Mouse (Mus musculus) layer of hippocampus, postnatal 25 days (tissue): ENCODE results near the gene Pacsin3. TPM values are rescaled to one million over a fixed set of nuclear protein-coding genes. Genes with fewer than 3 reads are reported as not detected.

Experiments used
- DNase-seq, 2 experiments: peaks; one replicate each; pipeline ENCODE4 v3.0.0; 2022; ENCODE audit warnings: mixed read lengths in 2 of 2, low spot score in 1 of 2; ENCODE audit errors: extremely low spot score in 1 of 2
- total RNA-seq, 2 experiments: library from RNA; stranded (reverse); gene quantifications; 2 replicates each; pipeline ENCODE4 v1.2.3; 2021

Pacsin3 gene
- total RNA-seq, 2 experiments from 2014 or later, result 25.9 to 30.6 TPM

DNA sequence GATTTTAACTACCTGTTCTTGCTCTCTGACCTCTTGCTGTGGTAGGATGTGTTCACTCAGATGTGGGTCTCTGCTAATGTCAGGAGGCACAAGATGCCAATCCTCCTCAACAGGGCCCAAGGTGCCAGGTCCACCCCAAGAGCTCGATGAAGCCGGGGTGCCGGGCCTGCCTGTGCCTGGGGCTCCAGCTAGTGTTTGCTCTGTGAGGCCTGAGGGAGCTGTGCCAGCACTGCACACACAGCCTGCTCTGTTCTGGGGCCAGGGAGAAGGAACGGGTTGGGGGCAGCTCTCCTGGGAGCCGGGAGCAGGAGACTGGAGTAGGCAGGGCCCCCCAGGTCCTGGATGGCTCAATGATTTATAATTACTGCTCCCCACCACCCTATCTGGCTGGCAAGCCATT, 2.3 kb downstream of the Pacsin3 start:
- DNase-seq, result no peak

DNA sequence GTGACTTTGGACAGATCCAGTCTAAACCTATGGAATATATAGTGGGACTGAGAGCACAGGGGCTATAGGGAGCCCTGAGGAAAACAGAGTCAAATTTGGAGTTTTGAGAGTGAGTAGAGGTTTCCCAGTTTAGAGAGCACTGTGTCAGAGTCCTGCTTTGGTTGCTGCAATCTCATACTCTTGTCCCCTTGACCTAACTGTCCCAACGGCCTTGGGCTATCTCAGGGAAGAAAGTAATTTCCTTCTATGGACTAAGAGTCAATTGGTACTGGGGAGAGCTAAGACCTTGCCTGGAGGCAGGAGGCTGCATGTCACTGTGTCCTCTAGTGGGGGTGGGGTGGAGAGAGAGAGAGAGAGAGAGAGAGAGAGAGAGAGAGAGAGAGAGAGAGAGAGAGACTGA, 3.1 kb downstream of the Pacsin3 start:
- no peak for DNase-seq

DNA sequence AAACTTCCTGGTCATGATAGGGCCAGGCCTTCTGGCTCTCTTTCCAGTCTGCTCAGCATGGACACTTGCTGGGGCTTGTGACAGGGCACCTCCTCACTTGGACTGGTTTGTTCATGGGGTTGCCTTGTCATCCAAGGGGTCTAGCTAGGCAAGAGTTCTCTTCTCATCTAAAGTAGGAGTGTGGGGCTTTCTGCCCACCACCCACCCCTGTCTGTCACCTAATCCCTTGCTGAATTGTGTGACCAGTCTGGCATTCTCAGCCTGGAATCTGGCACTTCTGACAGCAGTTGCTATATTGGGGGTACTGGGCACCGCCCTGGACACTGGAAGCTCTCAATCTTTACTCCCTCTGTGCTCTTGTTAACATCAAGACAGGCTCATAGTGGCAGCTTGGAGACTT, 3.7 kb downstream of the Pacsin3 start:
- no peak for DNase-seq

DNA sequence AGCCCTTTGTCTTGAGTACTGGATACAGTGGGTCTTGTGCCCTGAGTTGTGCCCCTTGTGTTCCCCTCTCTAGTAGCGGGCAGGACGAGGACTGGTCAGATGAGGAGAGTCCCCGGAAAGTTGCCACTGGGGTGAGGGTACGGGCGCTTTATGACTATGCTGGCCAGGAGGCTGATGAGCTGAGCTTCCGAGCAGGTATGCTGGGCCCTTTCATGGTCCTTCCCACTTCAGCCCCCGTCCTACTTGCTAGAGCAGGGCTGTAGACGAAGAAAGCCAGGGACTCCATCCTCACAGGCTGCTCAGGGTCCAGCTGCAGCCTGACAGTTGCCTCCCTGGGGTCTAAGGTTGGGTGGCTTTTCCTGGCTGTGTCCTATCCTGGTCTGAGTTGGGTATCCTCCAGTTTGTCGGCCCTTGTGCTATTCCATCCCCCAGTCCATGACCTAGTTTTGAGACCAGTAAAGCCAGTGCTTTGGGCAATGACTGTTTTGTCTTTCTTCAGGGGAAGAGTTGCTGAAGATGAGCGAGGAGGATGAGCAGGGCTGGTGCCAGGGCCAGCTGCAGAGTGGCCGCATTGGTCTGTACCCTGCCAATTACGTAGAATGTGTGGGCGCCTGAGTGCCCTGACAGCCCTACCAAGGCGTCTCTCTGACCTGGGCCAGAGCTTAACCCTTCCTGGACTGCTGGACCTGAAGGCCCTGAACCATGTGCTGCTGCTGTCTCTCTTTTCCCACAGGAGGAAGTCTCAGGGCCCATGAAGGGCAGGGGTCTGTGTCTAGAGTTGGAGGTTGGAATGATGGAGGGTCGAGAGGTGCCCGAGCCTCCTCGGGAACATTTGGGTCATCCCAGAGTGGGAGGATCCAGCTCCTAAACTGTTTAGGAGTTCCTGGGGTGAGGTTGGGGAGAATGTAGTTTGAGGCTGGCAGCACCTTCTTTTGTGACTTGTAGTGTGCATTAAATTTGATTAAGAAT, 8.2 kb downstream of the Pacsin3 start:
- DNase-seq, result no peak

DNA sequence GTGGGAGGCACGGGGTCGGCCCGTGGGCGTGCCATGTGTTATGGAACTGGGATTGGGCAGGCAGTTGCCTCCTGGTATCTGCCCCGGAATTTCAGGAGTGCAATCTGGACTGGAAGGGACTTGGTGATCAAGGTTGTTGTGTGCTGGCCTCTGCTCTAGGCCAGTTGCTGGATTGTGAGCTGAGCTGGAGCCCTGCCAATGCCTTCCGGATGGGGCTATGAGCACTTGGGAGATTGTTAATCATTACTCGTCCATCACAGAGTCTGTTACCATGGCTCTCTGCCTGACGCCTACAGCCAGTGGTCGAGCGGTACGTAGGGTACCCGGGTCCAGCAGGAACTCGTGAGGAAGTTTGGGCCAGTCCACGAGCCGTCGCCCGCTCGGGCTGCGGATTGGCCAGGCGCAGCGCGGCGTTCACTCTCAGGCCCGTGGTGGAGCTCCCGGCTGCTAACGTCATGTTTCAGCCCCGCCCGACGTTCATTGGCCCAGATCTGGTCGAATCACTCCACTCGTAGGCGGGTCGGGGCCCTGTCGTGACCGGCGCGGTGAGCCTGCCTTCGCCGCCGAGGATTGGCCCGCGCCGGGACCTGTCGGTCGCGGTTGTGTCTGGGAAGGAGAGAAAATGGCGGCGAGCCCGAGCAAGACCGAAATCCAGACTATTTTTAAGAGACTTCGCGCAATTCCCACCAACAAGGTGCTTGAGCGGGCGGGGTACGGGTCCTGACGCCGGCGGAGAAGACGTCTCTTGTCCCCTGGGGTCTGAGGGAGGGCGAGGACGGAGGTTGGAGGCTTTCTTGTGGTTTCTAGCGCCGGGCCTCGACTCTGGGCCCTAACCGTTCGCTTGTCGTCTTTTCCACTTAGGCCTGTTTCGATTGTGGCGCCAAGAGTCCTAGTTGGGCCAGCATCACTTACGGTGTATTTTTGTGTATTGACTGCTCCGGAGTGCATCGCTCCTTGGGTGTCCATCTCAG, 9.2 kb downstream of the Pacsin3 start, which contains the start of gene Arfgap2:
TSS of gene Arfgap2 (plus strand) at position 264 of the 971 bp plus-strand sequence.
- peak; percentile 87 to 95 for DNase-seq

DNA sequence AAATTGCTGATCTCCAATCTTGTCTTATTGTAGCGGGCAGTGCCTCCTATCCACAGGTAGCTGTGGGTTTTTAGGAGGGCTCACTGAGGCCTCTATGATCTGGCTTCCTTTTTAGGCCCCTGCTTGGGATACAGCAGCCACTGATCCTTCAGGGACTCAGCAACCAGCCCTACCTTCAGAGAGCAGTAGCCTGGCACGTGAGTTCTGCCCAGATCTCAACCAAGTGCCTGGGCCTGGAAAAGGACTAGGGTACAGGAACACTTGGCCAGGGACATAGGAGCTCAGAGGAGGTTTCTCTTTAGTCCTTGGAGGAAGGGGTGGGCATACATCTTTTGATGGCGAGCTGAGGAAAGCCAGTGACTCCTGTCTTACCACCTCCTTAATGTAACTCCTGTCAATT, 12.3 kb downstream of the Pacsin3 start:
- DNase-seq, result no peak

DNA sequence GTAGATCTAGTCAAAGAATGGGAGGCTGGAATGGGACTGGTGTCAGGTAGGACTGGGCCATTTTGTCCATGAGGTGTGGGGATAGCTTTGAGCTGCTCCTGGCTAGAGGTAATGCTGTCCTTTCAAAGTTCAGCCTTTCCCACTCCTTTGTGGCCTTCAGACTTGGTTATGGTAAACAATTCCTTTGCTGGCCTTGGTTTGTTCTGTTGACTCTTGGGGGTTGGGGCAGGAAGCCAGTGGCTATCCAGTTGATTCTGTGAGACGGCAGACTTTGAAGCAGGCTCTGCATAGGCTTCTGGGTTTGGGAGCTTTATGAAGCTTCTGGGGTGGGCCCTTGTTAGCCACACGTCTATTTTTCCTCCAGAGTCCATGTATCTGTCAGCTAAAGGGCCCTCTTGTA, 13.0 kb downstream of the Pacsin3 start:
- DNase-seq, result no peak

DNA sequence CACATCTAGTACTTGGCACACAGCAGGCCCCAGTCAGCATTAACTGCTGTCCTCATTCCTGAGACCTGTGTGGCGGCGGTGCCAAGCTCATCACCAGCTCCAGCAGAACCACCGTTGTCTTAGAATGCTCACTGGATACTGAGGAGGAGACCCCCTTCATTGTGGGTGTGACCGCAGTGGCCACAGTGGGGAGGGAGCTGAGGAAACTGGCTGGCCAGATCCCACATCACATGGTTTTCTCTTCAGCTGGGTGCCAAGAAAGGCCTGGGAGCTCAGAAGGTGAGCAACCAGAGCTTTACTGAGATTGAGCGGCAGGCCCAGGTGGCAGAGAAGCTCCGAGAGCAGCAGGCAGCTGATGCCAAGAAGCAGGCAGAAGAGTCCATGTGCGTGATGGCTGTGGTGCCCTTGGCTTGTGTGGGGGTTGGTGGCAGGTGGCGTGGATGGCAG, 14.0 kb downstream of the Pacsin3 start:
- DNase-seq, result no peak

DNA sequence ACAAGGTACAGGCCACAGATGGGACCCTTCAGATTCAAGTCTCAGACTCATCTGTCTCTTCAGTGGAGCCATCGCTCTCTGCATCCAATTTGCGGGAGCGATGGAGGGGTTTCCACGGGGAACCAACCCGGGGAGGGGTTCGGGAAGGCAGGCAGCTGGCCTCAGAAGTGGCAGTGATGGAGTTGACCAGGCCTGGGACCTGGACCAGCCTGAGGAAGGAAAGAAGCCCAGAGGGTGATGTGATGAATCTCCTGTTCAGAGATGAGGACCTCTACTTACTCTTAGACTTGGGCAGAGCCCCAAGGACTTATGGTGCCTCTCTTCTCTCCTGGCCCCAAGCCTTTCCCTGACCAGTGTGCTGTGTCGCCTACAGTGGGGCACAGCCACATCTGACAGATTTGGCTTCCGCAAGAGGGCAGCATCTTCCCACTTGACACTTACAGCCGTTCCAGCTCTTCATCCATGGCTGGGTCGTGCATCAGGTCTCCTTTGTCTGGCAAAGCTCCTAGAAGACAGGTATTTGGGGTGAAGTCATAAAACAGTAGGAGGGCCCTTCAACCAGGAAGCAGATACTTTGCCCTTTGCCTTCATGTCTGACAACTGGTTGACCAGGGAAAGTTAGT, 23.1 kb downstream of the Pacsin3 start:
- DNase-seq, result peak in 1 of 2 experiments; percentile 61

DNA sequence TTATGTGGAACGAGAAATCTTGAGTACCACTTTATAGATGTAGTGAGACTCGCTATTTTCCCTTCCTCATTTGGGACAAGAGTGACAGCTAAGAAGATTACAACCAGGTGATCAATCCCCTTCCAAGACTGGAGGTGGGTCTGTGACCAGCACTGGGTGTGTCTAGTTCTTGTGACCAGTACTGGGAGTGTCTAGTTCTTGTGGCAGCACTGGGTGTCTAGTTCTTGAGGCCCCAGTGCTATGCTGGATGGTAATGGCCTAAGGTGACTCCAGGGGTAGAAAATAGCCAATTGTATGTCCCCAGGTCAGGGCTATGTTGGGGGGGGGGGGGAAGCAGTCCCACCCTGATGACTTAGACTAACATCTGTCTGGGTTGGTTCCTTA, 23.6 kb downstream of the Pacsin3 start:
- no peak for DNase-seq

DNA sequence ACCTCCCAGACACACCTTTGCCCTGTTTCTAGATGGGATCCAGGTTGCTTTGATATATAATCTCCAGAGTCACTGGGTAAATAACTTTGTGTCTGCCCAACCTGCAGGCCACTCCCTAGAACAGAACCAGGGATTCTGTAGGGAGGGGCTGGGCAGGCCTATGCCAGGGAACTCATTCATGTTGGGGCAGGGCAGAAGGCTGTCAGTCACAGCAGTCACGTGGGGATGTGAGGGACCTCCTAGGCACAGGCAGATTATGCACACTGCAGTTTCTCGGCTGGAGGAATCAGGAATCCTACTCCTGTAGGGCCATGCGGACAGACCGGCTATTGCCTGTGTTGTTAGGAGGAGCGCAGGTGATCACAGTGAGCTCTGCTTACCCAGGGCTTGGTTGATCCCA, 25.6 kb downstream of the Pacsin3 start:
- no peak for DNase-seq

DNA sequence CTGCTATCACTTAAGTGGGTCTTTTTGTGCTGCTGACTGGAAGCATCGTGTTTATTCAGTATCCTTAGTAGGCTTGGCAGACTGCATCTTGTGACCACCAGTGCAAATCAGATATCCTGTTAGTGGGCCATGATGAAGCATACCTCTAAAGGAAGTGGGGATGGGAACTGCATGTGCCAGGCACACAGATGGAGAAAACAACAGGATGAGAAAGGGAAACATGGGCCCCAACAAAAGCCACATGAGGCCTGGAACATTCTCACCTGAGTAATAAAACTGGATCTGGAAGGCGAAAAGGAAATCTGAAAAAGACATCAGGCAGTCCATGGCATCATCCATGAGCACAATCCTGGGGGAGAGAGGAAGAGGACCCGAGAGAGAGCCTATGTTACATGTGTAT, 28.2 kb downstream of the Pacsin3 start:
- DNase-seq, result no peak

DNA sequence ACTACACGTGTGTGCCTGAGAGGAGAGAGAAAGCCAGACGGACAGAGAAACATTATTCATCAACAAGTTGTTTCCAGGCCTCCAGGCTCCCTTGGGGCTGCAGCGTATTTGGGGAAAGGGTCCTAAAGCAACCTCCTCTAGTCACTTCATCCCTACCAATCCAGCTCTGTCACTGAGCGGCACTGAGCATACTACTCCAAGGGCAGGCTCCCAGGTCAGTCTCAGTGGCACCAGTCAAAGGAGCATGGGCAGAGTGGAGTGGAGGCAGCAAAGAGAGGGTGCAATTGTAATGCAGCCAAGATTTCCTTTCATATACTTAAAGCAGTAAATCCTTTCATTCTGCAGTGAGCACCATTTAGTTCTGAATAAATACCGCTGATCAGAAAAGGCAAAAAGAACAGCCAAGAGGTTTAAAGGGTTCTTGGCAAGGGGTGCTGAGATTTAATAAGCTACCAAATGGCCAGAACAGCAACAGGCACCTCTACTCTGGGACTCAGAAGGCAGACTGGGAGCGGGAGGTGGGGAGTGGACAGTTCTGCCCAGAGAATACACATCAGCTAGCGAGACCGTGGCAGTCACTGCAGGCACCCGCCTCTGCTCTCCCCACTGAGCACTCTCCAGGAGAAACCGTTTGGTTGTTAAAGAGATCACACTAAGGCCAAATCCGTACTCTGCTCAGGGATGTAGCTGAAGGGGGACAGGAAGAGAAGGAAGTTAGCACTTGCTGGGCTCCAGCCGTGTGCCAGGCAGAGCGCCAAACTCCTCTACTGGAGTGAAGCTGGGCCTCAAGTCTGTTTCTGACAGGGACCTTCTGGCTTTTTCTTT, 28.8 kb downstream of the Pacsin3 start:
- peak in 1 of 2 experiments; percentile 56 for DNase-seq

DNA sequence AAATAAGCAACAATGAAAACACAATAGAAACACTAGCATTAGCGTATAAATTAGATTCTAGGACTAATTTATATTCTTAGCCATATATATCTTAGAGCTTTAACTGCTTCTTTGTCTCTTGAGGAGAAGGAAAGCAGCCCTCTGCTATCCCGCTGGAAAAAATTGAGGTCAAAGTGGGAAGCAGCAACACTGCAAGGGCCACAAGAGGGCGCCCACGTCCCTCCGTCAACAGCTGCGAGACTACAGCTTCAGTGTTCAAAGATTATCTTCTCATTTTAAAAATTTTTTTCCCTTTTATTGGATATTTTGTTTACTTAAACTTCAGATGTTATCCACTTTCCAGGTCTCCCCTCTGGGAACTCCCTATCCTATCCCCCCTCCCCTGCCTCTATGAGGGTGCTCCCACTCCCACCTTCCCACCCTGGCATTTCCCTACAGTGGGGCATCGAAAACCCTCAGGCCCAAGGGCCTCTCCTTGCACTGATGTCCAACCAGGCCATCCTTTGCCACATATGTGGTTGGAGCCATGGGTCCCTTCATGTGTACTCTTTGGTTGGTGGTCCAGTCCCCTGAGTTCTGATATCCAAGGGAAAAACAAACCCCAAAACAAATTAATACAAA, 30.2 kb downstream of the Pacsin3 start:
- DNase-seq, result peak; percentile 63 to 90

DNA sequence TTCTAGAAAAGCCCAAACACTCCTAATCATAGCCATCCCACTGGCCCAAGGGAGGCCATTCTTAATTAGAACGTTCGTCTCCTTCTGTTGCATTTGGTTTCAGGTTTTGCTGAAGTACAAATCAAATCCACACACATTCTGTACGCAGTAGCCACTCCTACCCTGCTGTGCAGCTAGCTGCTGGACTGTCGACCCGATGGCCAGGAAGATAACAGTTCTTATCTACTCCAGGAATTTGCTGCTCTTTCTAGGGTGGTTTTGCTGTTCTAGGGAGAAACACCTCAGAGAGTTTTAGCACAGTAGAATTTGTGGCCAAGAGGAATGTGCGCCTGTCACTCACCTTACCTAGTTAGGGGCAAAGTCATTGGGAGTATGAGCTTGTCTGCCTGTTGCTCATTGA, 31.8 kb downstream of the Pacsin3 start:
- no peak for DNase-seq

DNA sequence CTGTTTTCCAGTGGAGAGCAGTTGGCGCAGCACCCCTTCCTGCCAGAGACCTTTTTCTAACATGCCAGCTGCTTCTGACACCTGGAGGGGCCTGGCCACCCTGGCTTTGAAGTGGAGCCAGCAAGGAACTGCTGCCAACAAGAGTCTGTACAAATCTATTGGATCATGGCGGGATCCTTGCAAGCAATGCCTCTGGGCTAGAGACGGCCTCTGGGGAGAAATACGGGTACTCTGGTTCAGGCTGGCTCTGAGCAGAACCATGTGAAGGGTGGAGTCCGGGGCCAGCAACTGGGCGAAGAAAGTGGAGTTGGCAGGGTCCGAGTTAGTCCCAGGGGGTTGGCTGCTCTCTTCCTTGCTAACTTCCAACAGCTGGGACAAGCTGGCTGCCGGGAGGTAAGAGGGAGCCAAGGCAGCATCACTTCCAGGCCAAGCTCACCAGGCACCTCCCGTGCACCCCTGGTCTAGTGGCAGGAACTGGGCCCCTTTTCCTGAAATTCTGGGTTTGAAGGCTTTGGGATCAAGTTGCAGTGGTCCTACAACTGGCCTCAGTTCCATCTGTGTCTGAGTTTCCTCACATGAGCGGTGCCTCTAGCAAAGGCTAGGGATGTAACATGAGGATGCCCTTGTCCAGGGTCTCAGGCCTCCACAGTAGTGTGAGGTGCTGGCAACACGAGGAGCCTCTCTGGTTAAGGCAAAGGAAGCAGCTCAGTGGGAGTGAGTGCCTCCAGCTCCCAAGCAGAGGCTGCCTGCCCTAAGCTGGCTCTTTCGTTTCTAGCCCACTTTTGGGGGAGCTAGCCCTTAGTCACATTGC, 35.6 kb downstream of the Pacsin3 start:
- no peak for DNase-seq

DNA sequence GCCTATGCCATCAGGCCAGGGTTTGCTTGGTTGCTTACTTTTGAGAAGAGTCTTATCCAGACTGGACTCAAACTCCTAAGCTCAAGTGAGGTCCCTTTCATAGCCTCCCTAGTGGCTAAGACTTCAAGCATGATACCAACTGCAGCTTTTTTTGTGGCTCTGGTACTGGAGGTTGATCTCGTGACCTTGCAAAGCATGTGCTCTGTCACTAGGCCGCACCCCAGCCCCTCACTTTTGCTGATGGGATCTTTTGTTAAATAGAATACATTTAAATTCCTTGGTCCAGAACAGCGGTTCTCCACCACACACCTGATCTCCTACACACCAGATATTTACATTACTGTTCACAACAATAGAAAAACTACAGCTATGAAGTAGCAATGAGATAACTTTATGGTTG, 38.5 kb downstream of the Pacsin3 start:
- DNase-seq, result no peak

DNA sequence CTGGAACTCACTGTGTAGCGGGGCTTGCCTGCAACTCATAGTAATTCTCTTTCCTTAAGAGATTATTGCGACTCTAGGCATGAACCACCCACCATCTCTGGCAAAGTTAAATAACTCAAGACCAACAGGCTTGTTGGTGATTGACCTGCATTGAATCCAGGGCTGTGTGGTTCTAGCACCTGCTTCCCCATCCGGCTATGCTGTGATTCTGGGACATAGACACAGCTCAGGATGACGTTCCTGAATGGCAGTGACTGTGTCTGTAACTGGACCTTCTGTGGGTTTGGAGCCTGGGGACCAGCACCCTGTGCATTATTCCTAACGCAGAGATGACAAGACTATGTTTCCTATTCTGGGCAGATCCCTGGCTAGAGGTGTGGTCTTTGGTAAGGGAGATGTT, 40.1 kb downstream of the Pacsin3 start:
- no peak for DNase-seq
